Mouse (Mus musculus) cerebellum, adult 11-12 months (tissue): ENCODE measurements at regions not wholly inside any gene's neighbourhood (a gene's known extent, or its start where the extent isn't known, plus 50 kb on each side); places are given as distances from the start of the nearest gene placed in this dataset.

Source experiments
- DNase-seq: peaks from one replicate; pipeline ENCODE4 v3.0.0; 2022

DNA sequence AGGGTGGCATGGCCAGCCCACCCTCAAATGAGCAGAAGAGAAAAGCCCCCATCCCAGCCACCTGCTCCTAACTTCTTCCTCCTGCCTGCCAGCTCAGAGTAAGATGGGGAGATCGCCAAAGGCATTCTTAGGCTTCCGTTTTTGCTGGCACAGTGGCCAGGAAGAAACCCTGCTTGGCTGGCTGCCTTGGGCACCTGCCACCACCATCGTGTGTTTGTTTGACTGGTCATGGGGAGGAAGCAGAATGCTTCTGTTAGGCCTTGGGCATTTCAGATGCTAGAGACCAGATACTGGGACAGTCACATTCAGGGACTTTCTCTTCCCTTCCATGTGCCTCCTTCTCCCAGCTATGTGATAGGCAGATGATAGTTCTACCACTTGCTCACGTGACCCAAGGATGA, 1283.7 kb upstream of the A1bg start:
- DNase-seq: peak; percentile 45

DNA sequence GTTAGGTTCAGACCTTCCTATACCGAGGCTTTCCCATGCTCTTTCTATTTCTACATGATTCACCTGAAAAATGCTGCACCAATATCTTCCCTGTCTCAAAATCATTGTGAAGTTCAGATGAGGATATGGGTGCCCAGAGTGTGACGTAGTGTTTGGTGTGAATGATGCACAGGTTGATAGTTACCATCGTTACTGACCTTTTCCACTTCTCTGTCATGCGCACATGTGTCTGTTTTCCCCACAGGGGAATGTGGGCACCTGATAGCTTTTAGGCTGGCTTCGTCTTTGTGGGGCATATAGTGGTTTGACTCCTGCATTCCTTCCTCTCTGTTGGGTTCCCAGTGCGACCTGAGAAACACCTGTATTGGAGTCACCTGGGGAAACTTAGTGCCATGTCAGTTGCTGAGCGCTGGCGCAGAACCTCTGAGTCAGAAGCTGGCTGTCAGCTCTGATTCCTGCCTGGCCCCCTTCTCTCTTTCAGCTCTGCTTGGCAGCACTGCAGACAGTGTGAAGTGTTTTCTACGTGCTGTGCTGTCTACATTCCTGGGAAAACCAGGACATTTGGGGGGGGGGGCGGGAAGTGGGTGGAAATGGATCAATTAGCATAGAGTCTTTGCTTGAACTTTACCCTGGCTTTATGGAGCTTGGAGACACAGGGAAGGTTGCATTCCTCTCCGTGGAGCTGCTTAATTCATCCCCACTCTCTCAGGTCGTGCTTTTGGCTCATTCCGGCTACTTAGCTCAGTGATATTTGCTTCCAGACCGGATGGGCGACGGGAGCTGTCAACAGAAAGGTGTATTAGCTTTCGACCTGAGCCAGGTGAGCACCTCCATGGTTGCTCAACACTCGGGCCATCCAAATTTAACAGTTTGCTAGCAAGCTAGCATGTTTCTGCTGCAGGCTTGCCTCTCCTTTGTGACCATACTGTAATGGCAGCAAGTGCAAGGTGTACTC, 1281.4 kb upstream of the A1bg start:
- DNase-seq: no peak

DNA sequence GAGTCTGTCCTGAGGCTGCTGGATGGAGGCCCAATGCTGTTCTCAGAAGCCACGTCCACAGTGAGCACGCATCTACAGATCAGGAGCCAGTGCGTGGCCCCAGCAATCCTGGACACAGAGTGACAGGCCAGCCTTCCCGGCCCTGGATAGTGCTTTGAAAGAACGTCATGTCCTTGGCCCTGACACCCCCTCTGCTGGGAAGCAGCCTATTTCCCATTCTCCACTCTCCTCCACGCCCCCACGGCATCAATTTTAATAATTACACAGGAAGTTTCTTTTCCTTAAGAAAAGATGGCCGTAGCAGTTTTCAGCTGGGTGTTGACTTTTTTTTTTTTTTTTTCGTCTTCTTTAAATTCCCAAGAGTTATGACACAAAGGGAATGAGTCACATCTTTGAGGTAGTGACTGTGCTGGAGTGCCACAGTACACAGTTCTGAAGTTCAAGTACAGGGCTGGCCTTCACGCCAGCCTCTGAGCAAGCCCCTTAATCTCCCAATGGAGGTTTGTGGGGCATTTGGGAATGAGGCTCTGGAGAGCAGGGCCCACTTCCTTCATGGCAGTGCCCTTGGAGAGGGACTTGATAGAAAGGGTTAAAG, 1280.1 kb upstream of the A1bg start:
- no peak for DNase-seq

DNA sequence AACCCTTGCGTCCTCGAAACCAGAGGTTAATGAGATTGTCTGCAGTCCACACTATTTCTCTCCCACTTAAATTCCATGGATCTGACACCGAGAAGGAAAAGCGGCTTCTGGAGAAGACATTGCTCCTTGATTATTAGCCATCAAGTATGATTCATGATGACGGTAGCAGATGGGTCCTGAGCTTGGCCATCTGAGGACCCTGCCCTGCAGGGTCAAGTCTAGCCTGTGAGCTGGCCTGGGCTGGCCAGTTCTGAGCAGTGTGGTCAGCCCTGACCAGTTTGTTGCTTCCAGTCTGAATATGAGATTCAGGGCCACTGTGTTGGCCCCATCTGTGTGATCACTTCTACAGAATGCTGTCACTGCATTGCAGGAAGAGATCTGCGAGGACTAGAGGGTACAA, 1275.9 kb upstream of the A1bg start:
- no peak for DNase-seq

DNA sequence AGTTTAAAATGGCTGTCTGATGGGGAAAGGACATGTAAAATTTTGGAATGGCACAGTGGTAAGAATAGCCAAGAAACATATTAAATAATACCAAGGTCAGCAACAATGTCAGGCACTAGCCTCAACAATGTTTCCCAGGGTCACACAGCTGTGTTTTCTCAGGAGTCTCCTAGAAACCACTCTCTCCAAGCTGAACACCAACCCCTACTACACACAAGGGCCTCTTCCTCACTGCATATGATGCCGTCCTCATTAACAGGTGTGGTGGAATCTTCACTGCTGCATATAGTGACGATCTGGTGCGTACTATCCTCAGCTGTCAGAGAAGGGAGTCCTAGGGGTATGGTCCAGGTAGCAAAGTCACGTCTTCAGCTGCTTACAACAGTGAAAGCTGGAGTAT, 1275.4 kb upstream of the A1bg start:
- no peak for DNase-seq

DNA sequence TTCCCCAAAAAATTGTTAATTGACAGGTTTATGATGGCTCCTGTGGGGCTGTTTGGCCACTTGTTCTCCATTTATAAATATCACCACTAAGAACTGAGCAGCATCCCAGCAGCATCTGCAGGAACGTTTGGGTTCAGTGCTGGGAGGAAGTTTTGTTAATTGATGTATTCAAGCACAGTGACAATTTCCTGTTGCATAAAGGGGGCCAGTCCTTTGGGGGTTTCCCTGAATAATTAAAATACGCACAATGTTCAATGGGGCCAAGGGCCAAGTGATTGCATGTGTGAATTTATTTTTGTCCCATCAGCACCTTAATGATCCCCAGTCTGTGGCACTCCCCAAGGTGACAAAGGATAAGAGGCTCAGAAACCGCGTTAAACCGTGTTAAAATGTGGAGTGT, 1272.6 kb upstream of the A1bg start:
- DNase-seq: no peak

DNA sequence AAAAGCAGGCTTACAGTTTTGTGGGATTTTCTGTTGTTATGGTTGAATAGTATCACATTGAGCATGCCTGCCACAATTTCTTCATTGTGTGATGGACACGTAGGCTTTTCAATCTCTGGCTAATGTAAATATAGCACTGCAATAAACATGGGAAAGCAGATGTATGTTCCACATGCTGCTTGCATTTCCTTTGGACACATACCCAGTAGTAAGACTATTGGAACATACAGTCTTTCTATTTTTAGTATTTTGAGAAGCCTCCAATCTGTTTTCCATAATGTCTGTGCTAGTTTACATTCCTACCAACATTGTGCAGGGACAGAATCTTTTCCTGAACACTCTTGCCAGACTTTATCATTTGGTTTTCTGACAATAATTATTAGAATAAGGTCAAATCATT, 1269.9 kb upstream of the A1bg start:
- no peak for DNase-seq

DNA sequence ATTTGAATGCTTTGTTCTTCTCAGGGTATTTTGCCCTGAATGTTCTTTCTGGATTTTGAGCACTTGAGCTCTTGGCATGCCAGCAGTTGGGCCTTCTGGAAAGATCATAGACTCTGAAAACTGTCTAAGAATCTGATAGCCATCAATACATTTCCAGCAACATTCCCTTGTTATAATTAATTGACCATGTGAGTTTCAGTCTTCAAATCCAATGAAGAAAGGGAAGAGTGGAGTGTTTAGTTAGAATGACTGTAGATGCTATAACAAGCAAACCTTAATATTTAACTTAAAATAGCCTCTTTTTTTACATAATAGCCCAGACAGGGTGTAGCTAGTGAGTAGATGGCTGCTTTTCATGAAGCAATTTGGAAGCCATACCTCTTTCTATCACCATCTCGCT, 1268.8 kb upstream of the A1bg start:
- DNase-seq: no peak

DNA sequence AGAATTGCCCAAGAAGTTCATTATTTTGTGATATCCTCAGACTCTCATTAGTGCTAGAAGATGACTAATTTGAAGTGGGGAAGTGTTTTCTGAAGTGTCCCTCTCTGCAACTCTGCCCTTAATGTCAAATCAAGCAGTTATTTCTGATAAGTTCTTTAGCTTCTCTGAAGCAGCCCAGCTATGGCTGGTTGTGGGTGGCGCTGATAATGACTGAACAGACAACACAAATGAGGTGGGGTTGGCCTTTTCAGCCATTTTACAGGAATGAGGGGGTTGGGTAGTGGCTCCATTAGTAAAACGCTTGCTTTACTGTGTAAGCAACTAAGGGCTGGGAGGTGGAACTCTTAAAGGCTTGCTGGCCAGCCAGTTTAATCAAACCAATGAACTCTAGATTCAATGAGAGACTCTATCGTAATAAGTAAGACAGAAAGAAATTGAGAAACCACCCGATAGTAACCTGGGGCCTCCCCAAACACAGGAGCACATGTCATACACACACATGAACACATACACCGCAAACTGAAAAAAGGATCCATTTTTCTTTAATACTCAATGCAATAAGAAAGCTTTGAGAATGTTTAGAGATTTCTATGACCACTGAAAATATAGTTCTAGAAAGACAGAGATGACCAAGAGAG, 1268.3 kb upstream of the A1bg start:
- no peak for DNase-seq

DNA sequence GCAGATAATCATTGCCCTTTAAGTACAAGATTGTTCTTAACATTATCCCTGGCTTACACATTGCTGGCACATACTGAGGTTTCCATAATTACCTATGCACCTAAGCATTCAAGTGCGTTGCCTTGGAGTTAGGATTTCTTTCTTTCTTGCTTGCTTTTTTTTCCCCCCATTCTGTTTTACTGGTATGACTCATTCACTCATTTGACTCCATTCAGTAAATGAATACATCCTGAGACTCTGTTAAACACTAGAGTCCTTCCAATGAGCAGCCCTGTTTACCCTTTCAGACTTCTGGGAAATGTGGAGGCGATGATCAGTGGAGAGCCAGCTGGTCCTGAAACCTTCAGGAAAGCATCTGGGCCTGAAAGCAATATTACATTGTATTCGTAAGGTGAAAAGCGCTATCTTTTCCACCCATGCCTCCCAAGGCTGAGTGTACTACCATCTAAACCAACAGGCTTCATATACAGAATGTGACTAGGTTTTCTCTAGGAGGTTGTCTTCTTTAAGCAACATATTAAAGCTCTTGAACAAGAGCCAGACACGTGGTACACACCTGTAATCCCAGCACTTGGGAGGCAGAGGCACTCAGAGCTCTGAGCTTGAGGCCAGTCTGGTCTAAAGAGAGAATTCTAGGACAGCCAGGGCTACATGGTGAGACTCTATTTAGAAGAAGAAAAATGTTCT, 1267.6 kb upstream of the A1bg start:
- DNase-seq: no peak

DNA sequence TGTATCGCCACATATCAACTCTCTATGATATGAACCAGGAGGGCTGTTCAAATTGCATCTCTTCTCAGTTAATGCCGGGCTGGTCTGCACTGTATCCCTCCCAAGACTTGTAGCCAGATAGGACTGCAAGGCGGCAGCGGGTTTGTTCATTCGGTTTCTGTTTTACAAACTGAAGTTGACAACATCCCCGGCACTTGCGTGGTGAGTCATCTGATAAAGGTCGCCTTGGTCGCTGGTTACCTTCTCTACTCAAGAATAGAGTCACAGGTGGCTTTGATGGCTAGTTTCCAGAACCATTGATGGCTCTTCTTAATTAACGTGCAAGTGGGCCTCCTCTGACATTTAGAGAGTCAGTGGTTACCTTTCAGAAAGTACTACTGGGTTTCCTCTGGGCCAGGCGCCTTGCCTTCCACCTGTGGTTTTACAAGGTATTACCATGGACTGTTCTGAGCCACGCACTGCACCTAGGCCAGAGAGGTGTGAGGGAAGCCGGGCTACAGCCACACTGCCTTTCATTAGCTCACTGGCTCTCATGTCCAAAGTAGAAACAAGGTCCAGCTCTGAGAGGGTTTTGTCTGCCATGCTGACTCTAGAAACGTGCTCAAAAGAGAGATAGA, 1266.9 kb upstream of the A1bg start:
- no peak for DNase-seq

DNA sequence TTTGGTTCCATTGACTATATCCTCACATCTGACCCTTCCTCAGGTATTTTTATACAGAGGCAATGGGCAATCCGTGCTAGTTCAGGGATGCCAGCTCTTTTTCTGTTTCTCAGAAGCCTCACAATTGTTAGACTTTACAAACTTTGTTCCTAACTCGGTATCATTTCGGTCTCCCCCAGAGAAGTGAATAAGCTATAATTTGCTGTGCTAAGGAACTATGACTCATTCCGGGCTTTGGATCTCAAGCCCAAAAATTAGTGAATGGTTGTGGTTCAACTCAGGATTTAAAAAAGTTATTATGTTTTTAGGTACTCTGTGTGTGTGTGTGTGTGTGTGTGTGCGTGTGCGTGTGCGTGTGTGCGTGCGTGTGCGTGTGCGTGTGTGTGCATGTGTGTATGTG, 1263.7 kb upstream of the A1bg start:
- no peak for DNase-seq

DNA sequence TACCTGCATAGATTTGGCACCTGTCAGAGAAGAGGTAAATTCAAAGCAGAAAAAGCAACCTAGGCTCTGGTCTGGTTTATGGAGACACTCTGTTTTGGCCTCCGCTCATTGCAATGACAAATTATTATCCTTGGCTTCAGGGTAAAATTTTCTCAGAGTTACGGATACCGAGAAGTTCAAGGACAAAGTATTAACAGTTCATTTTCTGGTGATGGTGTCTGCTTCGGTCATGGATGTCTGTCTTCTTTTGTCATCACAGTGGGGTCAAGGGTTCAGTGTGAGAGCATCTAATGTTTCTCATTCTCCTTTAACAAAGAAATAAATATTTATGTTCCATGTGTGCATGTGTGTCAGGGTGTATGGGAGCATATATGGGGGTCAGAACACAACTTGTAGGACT, 1261.0 kb upstream of the A1bg start:
- DNase-seq: no peak

DNA sequence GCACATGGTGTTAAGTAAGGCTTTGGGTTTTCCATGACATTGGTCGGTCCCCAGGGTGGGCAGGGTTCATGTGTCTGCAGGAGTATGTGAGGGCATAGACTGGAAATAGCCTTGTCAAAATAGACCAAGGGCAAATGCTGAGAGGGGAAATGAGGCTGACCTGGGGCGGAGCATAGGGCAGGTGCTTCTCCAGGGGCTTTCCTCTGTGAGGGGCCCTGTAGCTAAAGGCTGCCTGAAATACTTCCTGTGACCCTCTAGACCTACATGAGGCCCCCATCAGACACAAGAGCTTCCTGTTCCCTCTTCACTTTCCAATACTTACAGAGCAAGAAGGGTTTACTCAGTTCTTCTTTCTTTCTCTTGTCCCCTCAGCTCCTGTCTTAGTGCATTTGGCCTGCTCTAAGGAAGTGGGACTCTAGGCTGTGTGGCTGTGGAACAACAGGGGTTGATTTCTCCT, 1258.7 kb upstream of the A1bg start:
- DNase-seq: no peak

DNA sequence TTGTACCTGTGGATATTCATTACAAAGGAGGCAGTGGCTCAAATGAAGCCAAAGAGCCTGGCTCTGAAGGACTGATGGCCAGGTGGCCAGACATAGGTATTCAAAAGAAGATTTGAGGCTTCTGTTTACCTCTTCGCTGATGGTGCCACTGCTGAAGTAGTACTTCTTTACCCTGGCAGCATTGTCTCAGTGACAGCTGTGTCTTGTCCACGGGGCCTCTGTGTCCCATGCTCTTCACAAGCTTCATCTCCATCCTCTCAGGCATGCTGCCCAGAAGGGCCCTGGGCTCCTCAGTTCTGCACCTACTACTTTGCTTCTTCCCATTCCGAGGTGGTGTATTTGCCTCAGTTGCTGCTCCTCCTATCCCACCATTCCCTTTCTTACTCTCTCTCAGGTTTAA, 1257.9 kb upstream of the A1bg start:
- DNase-seq: no peak

DNA sequence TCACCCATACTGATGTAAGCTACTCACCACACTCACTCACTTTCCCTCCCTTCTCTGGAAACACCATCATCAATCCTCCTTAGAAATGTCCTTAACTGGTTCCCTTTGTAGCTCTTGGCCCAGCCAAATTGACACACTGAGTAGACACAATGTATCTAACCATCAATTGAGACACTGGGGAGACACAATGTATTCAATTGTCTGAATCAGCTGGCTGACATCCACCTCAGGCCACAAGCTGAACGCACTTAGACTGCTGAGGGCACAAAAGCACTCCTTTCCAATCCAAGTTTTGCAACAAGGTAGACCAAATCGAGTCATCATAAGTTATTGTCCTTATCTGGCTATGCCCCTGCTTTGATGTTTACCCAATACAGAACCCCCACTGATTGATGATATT, 1257.0 kb upstream of the A1bg start:
- no peak for DNase-seq

DNA sequence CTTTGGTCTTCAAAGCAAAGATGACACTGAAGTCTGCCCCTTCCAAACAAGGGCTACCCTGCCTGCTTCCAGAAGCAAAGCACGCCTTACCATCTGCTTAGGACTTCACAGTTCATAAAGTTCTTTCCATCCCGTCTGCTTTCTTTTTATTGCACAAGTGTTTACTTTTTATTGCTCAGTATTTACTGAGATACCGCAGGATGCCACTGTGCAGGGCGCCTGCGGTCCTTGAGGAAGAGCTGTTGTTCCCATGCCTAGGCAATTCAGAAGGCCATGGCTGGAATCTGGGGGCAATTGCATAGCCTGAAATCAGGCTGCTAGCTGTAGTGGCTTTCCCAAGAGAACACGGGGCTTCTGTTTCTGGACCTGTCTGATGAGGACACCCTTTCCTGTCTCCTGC, 1255.8 kb upstream of the A1bg start:
- no peak for DNase-seq

DNA sequence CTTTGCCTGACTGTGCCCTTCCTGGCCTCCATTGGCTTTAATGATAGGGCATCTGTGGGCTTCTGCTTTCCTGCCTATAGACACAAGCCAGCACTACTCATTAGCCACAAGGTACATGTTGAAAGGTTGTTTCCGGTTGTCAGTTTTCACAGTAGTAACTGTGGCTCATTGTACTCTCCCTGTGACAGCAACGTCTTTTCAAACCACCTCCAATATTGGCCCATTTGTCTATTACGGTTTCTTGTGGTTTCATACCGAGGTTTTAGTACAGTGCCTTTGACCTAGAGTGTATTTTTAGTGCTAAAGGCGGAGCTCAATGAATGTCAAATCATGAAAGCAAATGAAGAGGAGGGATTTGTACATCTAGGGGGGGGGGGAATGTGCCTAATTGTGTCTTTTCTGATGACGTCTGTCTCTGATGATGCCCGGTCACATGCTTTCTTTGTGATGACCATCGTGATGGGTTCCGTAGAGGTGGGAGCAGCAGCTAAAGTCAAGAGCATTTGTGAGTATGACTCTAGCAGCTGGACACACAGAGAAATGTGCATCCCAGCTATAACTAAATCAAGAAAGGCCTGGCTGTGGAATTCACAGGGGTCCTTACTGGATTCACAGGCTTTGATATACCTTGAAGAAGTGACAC, 1255.1 kb upstream of the A1bg start:
- DNase-seq: no peak

DNA sequence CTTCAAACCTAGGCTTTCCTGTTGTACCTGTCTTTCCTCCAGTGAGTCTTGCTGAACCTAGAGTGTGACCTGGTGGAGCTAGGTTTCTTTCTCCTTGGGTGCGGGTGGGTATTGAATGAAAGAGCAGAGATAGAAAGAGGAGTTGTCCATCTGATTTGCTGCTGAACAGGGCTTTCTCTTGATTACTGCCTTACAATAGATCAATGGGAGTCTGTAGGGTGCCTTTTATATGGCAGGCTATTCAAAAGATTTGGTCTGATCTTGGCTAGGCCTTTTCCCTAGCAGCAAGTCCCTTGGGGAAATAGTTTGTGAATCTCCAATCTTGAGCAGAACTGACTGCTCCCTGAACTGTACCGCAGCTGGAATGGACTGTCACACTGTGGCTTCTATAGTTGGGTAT, 1253.3 kb upstream of the A1bg start:
- no peak for DNase-seq

DNA sequence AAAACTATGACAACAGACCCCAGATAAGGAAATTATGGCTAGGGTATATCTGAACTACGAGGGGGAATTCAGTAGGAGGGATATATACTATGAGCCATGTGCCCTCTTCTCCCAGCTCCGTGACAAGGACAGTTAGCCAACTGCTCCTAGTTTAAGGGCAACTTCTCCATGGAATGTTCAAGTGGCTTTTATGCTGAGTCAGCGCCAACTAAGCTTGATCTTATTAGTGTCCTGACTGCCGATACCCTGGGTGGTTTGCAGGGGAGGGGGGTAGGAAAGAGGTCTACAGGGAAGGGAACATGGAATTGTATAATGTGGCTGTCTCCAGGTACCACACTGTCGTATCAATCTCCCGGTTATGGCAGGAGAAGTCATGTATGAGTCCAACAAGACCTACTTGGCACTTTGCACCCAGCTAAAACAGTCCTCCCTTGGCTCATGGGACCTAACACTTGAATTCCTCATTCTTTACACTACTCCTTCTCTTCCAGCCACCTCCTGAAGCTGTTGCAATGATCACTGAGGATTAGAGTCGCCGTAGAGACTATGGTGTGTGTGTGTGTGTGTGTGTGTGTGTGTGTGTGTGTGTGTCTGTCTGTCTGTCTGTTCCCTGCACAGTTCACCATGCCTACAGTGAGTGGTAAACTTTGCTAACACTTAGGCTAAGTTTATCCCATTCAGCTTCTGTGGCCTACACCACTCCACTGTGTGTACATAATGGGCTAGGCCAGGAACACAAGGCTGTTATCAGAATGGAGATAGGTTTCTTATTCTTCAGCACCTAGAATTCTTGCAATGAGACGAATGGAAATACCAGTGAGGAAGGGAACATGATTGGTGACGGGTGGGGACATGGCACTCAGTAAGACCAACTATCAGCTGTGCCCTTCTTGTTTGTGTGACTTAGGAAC, 1251.1 kb upstream of the A1bg start:
- no peak for DNase-seq

DNA sequence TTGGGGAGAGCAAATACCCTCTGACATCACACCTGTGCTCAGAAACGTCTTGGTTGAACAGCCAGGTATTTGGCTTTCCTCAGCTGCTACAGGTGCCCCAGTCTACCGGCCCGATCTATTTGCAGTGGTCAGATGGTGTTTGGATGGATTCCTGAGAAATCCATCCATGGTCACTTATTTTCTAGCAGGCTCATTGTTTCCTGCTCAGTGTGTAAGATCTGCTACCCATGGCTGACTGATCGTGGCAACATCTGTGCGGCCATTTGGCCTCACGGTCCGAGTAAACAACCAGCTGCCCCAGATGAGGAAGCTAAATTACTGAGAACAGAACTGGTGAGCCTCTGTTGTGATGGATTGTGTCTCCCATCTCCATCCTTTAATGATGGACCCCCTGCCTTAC, 1248.8 kb upstream of the A1bg start:
- no peak for DNase-seq
